Mouse (Mus musculus) T-cell, adult 66 days (primary cell): Measurements from ENCODE around the gene Cox4i2. TPM values are rescaled to one million over a fixed set of nuclear protein-coding genes. Genes with fewer than 3 reads are reported as not detected.

Experiments used
- total RNA-seq, 2 experiments: library from RNA; stranded (reverse); gene quantifications; 3 replicates in 1 of 2; 4 replicates in 1 of 2; pipeline ENCODE4 v1.2.4; 2023

Cox4i2 gene
- total RNA-seq: not detected

DNA sequence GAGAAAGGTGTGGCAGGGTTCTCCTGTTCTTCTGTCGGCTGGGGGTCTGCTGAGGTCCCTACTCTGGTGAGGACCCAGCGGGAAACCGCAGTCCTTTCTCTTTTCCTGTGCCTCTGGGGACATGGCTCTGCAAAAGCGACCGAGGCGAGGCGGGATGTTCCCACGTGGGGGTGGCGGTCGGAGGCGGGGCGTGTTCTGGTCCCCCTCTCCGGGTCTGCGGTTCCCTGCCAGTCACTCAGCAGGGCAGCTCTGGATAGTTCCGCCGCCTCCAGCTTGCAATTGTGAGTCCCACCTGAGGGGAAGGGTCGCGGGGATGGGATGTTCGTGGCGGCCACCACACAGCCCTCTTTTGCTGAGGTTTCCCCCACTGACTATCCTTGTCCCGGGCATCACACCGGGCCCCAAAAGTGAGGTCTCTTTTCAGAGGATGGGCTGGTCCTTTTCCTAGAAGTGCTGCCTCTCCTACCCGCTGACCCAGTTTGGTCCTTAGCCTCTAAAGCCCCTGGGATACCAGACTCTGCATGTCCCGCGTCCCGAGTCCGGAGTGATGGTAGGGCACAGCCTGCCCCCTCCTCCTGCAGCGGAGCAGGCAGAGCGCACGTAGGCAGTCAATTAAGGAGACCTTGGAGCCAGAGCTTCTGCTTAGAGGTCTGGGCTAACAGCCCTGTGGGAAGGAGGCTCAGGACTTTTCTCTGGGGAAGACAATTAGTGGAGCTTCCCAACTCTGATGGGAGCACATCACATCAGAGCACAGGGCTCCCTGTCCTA lies at the start of gene Cox4i2:
TSS of gene Cox4i2 (plus strand) at position 230 of the 768 bp plus-strand sequence.

GRCm38 (mm10) chr2:152736090-152736601 lies 17.8 kb upstream of the Cox4i2 start, which contains the start of gene Id1:
Id1 (plus strand) TSS chr2:152736251.

Other genes with a start within 250 kb of the Cox4i2 start
- gene Defb26, start 242.5 kb upstream of the Cox4i2 start, total RNA-seq: not detected
- gene Defb28, start 235.9 kb upstream of the Cox4i2 start, total RNA-seq: not detected
- not detected for gene Defb29, start 214.1 kb upstream of the Cox4i2 start, total RNA-seq
- not detected for gene Gm17416, start 184.8 kb upstream of the Cox4i2 start, total RNA-seq
- gene Defb21, start 181.4 kb upstream of the Cox4i2 start, total RNA-seq: not detected
- gene Defb19, start 173.9 kb upstream of the Cox4i2 start, total RNA-seq: not detected
- not detected for gene Defb45, start 154.8 kb upstream of the Cox4i2 start, total RNA-seq
- gene Defb36, start 149.8 kb upstream of the Cox4i2 start, total RNA-seq: not detected
- not detected for gene Defb25, start 131.1 kb upstream of the Cox4i2 start, total RNA-seq
- not detected for gene Rem1, start 127.2 kb upstream of the Cox4i2 start, total RNA-seq
- gene H13, start 84.7 kb upstream of the Cox4i2 start, total RNA-seq: 100 to 1,000 TPM; 161 to 185 TPM
- 10 to 100 TPM; 37.7 to 40.0 TPM for gene Mcts2, start 67.1 kb upstream of the Cox4i2 start, total RNA-seq
- 1 to 10 TPM; 1.2 to 4.1 TPM for gene Id1, start 17.9 kb upstream of the Cox4i2 start, total RNA-seq
- 10 to 100 TPM; 24.9 to 30.8 TPM for gene Bcl2l1, start 77.6 kb downstream of the Cox4i2 start, total RNA-seq
- gene Tpx2, start 93.8 kb downstream of the Cox4i2 start, total RNA-seq: 1 to 10 TPM; 2.6 to 3.5 TPM
- gene Mylk2, start 157.2 kb downstream of the Cox4i2 start, total RNA-seq: not detected
- not detected for gene Foxs1, start 179.0 kb downstream of the Cox4i2 start, total RNA-seq
- gene Dusp15, start 197.5 kb downstream of the Cox4i2 start, total RNA-seq: not detected
- gene Ttll9, start 208.3 kb downstream of the Cox4i2 start, total RNA-seq: not detected